ENCODE assay signal across 8 mouse cellular contexts in the genomic region with DNA sequence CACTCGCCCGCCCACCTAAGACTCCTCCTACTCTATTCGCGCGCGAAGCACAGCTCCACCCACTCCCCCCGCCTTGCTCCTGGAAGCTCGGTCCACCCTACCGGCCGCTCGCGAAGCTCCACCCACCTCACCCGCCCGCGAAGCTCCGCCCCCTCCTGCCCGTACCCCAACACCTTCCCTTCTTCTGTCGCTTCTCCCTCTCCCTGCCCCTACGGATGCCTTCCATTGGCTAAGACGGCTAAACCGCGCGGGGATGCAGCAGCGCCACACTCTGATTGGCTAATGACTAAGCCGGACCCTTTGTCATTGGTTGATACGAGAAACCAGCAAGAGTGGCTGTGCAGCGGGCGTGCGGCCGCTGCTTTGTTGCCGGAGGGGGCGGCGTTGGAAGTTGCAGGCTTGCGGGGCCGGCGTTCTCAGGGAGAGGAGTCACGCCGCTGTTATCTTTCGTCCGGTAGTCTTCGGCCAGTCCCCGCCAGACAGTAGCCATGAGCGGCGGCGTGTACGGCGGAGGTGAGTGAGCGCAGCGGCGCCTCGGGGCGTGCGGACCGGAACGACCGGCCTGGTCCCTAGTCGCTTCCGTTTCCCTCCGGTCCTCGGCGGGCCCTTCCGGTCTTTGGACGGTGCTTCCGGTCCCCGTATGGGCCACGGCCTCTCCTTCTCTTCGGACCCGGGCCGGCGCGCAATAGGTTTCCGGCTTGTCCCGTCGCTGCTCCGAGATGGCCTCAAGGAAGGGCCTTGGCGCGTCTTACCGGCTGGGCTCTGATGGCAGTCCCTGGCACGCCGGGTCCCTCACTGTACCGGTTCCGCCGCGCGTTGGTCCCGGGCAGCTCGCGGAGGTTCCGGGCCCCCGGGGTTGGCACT. TPM values are rescaled to one million over a fixed set of nuclear protein-coding genes. Genes with fewer than 3 reads are reported as not detected.
DNase-seq lines count a peak whose midpoint lies in the region; ATAC-seq lines count a peak whose summit lies in the region.

No protein-coding gene starts in this region.

- H3K9me3 ChIP-seq in hindbrain, embryonic 15.5 days = no peaks in the 10 kb centered on the region

- peak overlapping the region; percentile 79 for H3K9ac ChIP-seq in hindbrain, embryonic 15.5 days

- peak overlapping the region; percentile 67 for H3K4me2 ChIP-seq in hindbrain, embryonic 15.5 days

- WGBS in hindbrain, embryonic 15.5 days = under 1% methylated on average over 90 of the region's 90 CpGs

- H3K4me3 ChIP-seq in hindbrain, embryonic 15.5 days = peak overlapping the region; percentile 90

- peak overlapping the region; percentile 94 for H3K27ac ChIP-seq in hindbrain, embryonic 15.5 days (replicated peaks)

- ATAC-seq in hindbrain, embryonic 15.5 days (ENCODE audit: low FRiP score, low read depth) = peak; percentile 100

- DNase-seq in T-cell, adult 2 months (ENCODE audit: low spot score) = peak; percentile 97
- DNase-seq in cerebellum, postnatal 36 days = peak; percentile 98 to 99
- DNase-seq in frontal cortex, postnatal 36 days (ENCODE audit: low spot score in 2 of 2) = peak; percentile 95
- DNase-seq in left cerebral cortex, adult 11 months (ENCODE audit: low spot score) = peak; percentile 98
- peak; percentile 98 to 99 for DNase-seq in lung, postnatal 4 days
- DNase-seq in retina, postnatal 7 days (ENCODE audit: low read depth, low spot score) = peak; percentile 98
- DNase-seq in urinary bladder, adult 2 months (ENCODE audit: low spot score) = peak; percentile 80

- H3K36me3 ChIP-seq in hindbrain, embryonic 15.5 days = peaks cover 20% of the 10 kb centered on the region

- no peaks in the 10 kb centered on the region for H3K27me3 ChIP-seq in hindbrain, embryonic 15.5 days

- peaks cover 15% of the 10 kb centered on the region for H3K4me1 ChIP-seq in hindbrain, embryonic 15.5 days (replicated peaks)

RNA-seq across cellular contexts. Expression of gene Actl6a, which starts 2.5 kb away (rescaled TPM):
- 63.2 and 68.9 TPM in 2 replicates for polyA plus RNA-seq in hindbrain, embryonic 15.5 days (2015; fragmentation: Nextera tagmentation; extraction: Ambion mirVana)
- 28.2 and 31.9 TPM in 2 replicates for polyA plus RNA-seq in urinary bladder, adult 2 months (2012; rRNA removed)

RNA-seq across cellular contexts. Expression of gene Ndufb5, which starts 28.2 kb away (rescaled TPM):
- 311 and 334 TPM in 2 replicates for polyA plus RNA-seq in hindbrain, embryonic 15.5 days (2015; fragmentation: Nextera tagmentation; extraction: Ambion mirVana)
- 207 and 209 TPM in 2 replicates for polyA plus RNA-seq in urinary bladder, adult 2 months (2012; rRNA removed)

RNA-seq across cellular contexts. Expression of gene Mrpl47, which starts 28.8 kb away (rescaled TPM):
- 30.2 and 33.4 TPM in 2 replicates for polyA plus RNA-seq in hindbrain, embryonic 15.5 days (2015; fragmentation: Nextera tagmentation; extraction: Ambion mirVana)
- 14.8 and 14.9 TPM in 2 replicates for polyA plus RNA-seq in urinary bladder, adult 2 months (2012; rRNA removed)

Comparison
In these comparisons a context has a peak if more than half of its experiments do, and no peak if none do; other contexts are left out.
1. Peak in every context shown above with its lines: DNase-seq, ATAC-seq, H3K4me3 ChIP-seq and H3K27ac ChIP-seq.